Mouse (Mus musculus): Measurements from ENCODE around the gene 4930447C04Rik. TPM values are rescaled to one million over a fixed set of nuclear protein-coding genes. Genes with fewer than 3 reads are reported as not detected.

The 4930447C04Rik gene
- polyA plus RNA-seq, 1 experiment from 2014 or later, result 6.1 TPM

- Histone ChIP-seq H3K9ac (ENCODE audit: low read depth, low read length) (no peak overlapping the region), H3K4me2 (ENCODE audit: low read length) (no peak overlapping the region), H3K4me3 (ENCODE audit: low read depth, low read length) (no peak overlapping the region), H3K4me1 (ENCODE audit: control insufficient read depth, insufficient read depth, low read length) (no peaks in the 10 kb centered on the region), H3K36me3 (ENCODE audit: control insufficient read depth, insufficient read depth, low read length) (no peaks in the 10 kb centered on the region), H3K9me3 (replicated peaks; ENCODE audit: control insufficient read depth, low read length, poor library complexity, severe bottlenecking) (no peaks in the 10 kb centered on the region), H3K27me3 (ENCODE audit: control insufficient read depth, insufficient read depth, low read depth, low read length) (peaks cover 50% of the 10 kb centered on the region), H3K27ac (ENCODE audit: low read length) (no peak overlapping the region)
- WGBS, result 60% methylated on average over 14 of the region's 14 CpGs
- ATAC-seq, result no peak
Observed at GRCm38 (mm10) chr12:72970620-72971019, 30.0 kb upstream of the 4930447C04Rik start.

GRCm38 (mm10) chr12:72967541-72967940 lies 27.0 kb upstream of the 4930447C04Rik start:
- 79% methylated on average over 7 of the region's 7 CpGs for WGBS

GRCm38 (mm10) chr12:72962761-72963160 lies 22.2 kb upstream of the 4930447C04Rik start:
- no peaks in the 10 kb centered on the region for H3K36me3 ChIP-seq (ENCODE audit: control insufficient read depth, insufficient read depth, low read length)
- no peak overlapping the region for H3K4me3 ChIP-seq (ENCODE audit: low read depth, low read length)
- no peak for ATAC-seq
- no peaks in the 10 kb centered on the region for H3K9me3 ChIP-seq (replicated peaks; ENCODE audit: control insufficient read depth, low read length, poor library complexity, severe bottlenecking)
- no peak overlapping the region for H3K9ac ChIP-seq (ENCODE audit: low read depth, low read length)
- 50% methylated on average over 6 of the region's 6 CpGs for WGBS
- H3K4me2 ChIP-seq (ENCODE audit: low read length), result no peak overlapping the region
- H3K27ac ChIP-seq (ENCODE audit: low read length), result no peak overlapping the region
- peaks cover 21% of the 10 kb centered on the region for H3K27me3 ChIP-seq (ENCODE audit: control insufficient read depth, insufficient read depth, low read depth, low read length)
- H3K4me1 ChIP-seq (ENCODE audit: control insufficient read depth, insufficient read depth, low read length), result no peaks in the 10 kb centered on the region

More at GRCm38 (mm10) chr12:72967541-72967940, 27.0 kb upstream of the 4930447C04Rik start:
- Histone ChIP-seq H3K36me3 (ENCODE audit: control insufficient read depth, insufficient read depth, low read length) (no peaks in the 10 kb centered on the region), H3K9me3 (replicated peaks; ENCODE audit: control insufficient read depth, low read length, poor library complexity, severe bottlenecking) (no peaks in the 10 kb centered on the region), H3K27ac (ENCODE audit: low read length) (no peak overlapping the region), H3K4me3 (ENCODE audit: low read depth, low read length) (no peak overlapping the region), H3K27me3 (ENCODE audit: control insufficient read depth, insufficient read depth, low read depth, low read length) (peaks cover 36% of the 10 kb centered on the region), H3K4me2 (ENCODE audit: low read length) (no peak overlapping the region), H3K4me1 (ENCODE audit: control insufficient read depth, insufficient read depth, low read length) (no peaks in the 10 kb centered on the region), H3K9ac (ENCODE audit: low read depth, low read length) (no peak overlapping the region)
- ATAC-seq, result no peak

DNA sequence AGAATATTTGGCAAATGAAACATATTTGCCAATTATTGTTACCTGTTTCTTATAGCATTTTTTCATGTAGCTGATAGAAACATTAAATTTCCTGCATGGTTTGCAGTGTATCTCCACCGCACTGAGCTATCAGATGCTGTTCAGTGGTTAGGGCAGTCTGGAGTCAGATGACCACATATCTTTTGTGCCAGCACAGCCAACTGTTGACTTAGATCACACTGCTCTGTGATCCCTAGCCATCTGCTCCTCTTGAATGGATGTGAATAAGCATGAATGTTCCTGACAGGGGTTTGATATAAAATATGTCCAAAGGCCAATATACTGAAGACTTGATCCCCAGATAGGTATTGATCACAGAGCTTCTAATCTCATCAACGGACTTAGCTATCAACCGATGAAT lies 17.9 kb upstream of the 4930447C04Rik start:
- no peak overlapping the region for H3K4me2 ChIP-seq (ENCODE audit: low read length)
- ATAC-seq, result no peak
- H3K27me3 ChIP-seq (ENCODE audit: control insufficient read depth, insufficient read depth, low read depth, low read length), result peaks cover 32% of the 10 kb centered on the region
- no peak overlapping the region for H3K27ac ChIP-seq (ENCODE audit: low read length)
- no peaks in the 10 kb centered on the region for H3K36me3 ChIP-seq (ENCODE audit: control insufficient read depth, insufficient read depth, low read length)
- 97% methylated on average over 3 of the region's 3 CpGs for WGBS
- no peaks in the 10 kb centered on the region for H3K4me1 ChIP-seq (ENCODE audit: control insufficient read depth, insufficient read depth, low read length)
- H3K4me3 ChIP-seq (ENCODE audit: low read depth, low read length), result no peak overlapping the region
- no peaks in the 10 kb centered on the region for H3K9me3 ChIP-seq (replicated peaks; ENCODE audit: control insufficient read depth, low read length, poor library complexity, severe bottlenecking)
- no peak overlapping the region for H3K9ac ChIP-seq (ENCODE audit: low read depth, low read length)

- WGBS, result 77% methylated on average over 6 of the region's 6 CpGs
- Histone ChIP-seq H3K9me3 (replicated peaks; ENCODE audit: control insufficient read depth, low read length, poor library complexity, severe bottlenecking) (no peaks in the 10 kb centered on the region), H3K4me1 (ENCODE audit: control insufficient read depth, insufficient read depth, low read length) (no peaks in the 10 kb centered on the region), H3K9ac (ENCODE audit: low read depth, low read length) (no peak overlapping the region), H3K27ac (ENCODE audit: low read length) (no peak overlapping the region), H3K27me3 (ENCODE audit: control insufficient read depth, insufficient read depth, low read depth, low read length) (peaks cover 36% of the 10 kb centered on the region), H3K36me3 (ENCODE audit: control insufficient read depth, insufficient read depth, low read length) (no peaks in the 10 kb centered on the region), H3K4me2 (ENCODE audit: low read length) (no peak overlapping the region), H3K4me3 (ENCODE audit: low read depth, low read length) (no peak overlapping the region)
- no peak for ATAC-seq
Observed at GRCm38 (mm10) chr12:72957829-72958424, 17.4 kb upstream of the 4930447C04Rik start.

DNA sequence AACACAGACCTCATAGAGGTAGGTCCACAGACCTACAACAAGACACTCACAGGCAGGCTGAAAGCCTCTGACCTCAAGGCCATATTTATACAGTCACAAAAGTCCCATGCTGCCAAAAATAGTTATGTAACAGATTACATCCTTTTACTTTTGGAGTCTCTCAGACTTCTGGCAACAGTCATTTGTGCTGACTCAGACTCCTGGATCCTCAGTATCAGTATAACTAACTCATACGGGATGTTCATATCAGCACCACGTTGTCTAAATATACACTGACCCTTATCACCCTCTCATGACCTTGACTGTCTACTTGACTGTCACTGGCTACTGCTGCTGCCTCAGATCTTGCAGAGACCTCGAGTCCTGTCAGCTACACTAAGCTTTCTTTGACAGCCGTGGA lies 14.3 kb upstream of the 4930447C04Rik start:
- ATAC-seq, result no peak
- Histone ChIP-seq H3K9ac (ENCODE audit: low read depth, low read length) (no peak overlapping the region), H3K9me3 (replicated peaks; ENCODE audit: control insufficient read depth, low read length, poor library complexity, severe bottlenecking) (no peaks in the 10 kb centered on the region), H3K27ac (ENCODE audit: low read length) (no peak overlapping the region), H3K4me3 (ENCODE audit: low read depth, low read length) (no peak overlapping the region), H3K36me3 (ENCODE audit: control insufficient read depth, insufficient read depth, low read length) (no peaks in the 10 kb centered on the region), H3K27me3 (ENCODE audit: control insufficient read depth, insufficient read depth, low read depth, low read length) (peaks cover 51% of the 10 kb centered on the region), H3K4me1 (ENCODE audit: control insufficient read depth, insufficient read depth, low read length) (no peaks in the 10 kb centered on the region), H3K4me2 (ENCODE audit: low read length) (no peak overlapping the region)
- WGBS, result 78% methylated on average over 4 of the region's 4 CpGs

DNA sequence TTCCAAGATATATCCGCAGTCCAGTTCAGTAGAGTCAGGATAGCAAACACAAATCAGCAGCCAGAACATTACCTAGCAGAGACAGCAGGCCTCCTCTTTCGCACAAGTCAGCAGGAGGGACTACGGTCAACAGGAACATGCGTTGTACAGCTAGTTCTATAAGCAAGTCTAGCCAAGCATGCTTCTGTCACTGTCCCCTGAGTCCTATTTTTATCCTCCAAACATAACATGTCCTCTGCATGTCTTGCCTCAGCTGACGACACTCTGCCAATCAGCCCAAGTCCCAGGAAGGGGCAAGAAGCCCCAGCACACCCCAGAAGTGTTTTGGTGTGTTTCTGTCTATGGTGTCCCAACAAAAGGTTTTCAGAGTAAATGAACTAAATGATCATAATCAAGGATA lies 13.3 kb upstream of the 4930447C04Rik start:
- ATAC-seq, result no peak
- WGBS, result 91% methylated on average over 5 of the region's 5 CpGs
- H3K9me3 ChIP-seq (replicated peaks; ENCODE audit: control insufficient read depth, low read length, poor library complexity, severe bottlenecking), result no peaks in the 10 kb centered on the region
- H3K4me3 ChIP-seq (ENCODE audit: low read depth, low read length), result no peak overlapping the region
- H3K27ac ChIP-seq (ENCODE audit: low read length), result no peak overlapping the region
- H3K36me3 ChIP-seq (ENCODE audit: control insufficient read depth, insufficient read depth, low read length), result no peaks in the 10 kb centered on the region
- no peak overlapping the region for H3K9ac ChIP-seq (ENCODE audit: low read depth, low read length)
- H3K4me2 ChIP-seq (ENCODE audit: low read length), result no peak overlapping the region
- no peaks in the 10 kb centered on the region for H3K4me1 ChIP-seq (ENCODE audit: control insufficient read depth, insufficient read depth, low read length)
- peaks cover 58% of the 10 kb centered on the region for H3K27me3 ChIP-seq (ENCODE audit: control insufficient read depth, insufficient read depth, low read depth, low read length)

- no peak overlapping the region for H3K9ac ChIP-seq (ENCODE audit: low read depth, low read length)
- no peak overlapping the region for H3K27ac ChIP-seq (ENCODE audit: low read length)
- H3K4me1 ChIP-seq (ENCODE audit: control insufficient read depth, insufficient read depth, low read length), result no peaks in the 10 kb centered on the region
- 92% methylated on average over 5 of the region's 5 CpGs for WGBS
- no peaks in the 10 kb centered on the region for H3K9me3 ChIP-seq (replicated peaks; ENCODE audit: control insufficient read depth, low read length, poor library complexity, severe bottlenecking)
- no peak for ATAC-seq
- no peak overlapping the region for H3K4me2 ChIP-seq (ENCODE audit: low read length)
- H3K27me3 ChIP-seq (ENCODE audit: control insufficient read depth, insufficient read depth, low read depth, low read length), result peaks cover 58% of the 10 kb centered on the region
- no peak overlapping the region for H3K4me3 ChIP-seq (ENCODE audit: low read depth, low read length)
- no peaks in the 10 kb centered on the region for H3K36me3 ChIP-seq (ENCODE audit: control insufficient read depth, insufficient read depth, low read length)
Observed at GRCm38 (mm10) chr12:72953089-72953488, 12.5 kb upstream of the 4930447C04Rik start.

DNA sequence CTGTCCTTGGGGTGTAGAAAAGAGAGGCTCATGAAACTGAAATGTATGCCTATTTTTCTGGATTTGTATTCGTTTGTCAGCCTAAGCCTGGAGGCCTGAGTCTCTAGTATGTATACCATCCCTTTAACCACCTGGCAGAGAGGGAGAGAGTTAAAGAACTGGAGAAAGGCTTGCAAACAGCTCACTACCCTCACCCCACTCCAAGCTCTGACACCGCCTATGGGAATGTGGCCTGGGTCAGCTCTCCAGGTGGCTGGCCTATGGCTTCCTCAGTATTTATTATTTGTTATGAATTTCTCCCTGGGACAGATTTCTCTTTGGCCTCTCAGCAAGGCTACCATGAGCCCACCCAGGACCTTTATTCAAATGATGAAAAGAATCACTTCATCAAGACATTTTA lies 6.8 kb upstream of the 4930447C04Rik start:
- Histone ChIP-seq H3K4me3 (ENCODE audit: low read depth, low read length) (no peak overlapping the region), H3K4me2 (ENCODE audit: low read length) (no peak overlapping the region), H3K9ac (ENCODE audit: low read depth, low read length) (no peak overlapping the region), H3K27me3 (ENCODE audit: control insufficient read depth, insufficient read depth, low read depth, low read length) (peaks cover 58% of the 10 kb centered on the region), H3K27ac (ENCODE audit: low read length) (no peak overlapping the region), H3K36me3 (ENCODE audit: control insufficient read depth, insufficient read depth, low read length) (no peaks in the 10 kb centered on the region), H3K9me3 (replicated peaks; ENCODE audit: control insufficient read depth, low read length, poor library complexity, severe bottlenecking) (no peaks in the 10 kb centered on the region), H3K4me1 (ENCODE audit: control insufficient read depth, insufficient read depth, low read length) (peaks cover 6% of the 10 kb centered on the region)
- WGBS, result 19% methylated on average over 2 of the region's 2 CpGs
- ATAC-seq, result no peak

Data from midbrain, embryonic 16.5 days (tissue).